8 mouse cellular contexts compared by ENCODE assay signal in the genomic region with DNA sequence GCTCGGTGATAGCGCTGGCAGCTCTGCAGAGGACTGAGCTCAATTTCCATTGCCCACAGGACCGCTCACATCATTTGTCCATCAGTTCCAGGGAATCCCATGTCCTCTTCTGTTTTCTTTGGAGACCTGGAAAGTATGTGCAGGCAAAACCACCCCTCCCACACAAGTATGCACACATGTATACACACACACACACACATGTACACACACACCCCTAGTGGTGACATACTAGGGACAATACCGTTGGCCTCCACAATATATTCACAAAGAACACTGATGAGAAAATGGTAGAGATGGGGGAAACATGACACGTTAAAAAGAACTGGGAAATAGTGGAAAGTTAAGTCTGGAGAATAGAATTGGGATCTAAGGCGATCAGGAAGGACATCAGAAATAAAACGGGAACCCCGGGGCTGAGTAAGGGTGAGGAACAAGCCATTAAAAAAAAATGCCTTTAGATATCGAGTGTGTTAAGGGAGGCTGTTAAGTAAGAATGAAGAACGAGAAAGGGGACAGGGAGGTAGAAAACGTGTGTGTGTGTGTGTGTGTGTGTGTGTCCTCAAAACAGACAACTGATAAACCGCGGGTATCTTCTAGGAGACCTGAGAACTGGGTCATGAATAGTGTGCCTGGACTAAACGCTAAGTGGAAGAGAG. TPM values are rescaled to one million over a fixed set of nuclear protein-coding genes. Genes with fewer than 3 reads are reported as not detected.
A peak's percentile ranks its signal among the peaks of the same experiment; 100 is the strongest.
DNase-seq lines count a peak whose midpoint lies in the region; ATAC-seq and TF ChIP-seq lines count a peak whose summit lies in the region.

No protein-coding gene starts in this region.

- no peak overlapping the region; the same call in 1 of the 2 replicates for H3K4me3 ChIP-seq in heart, adult 2 months
- peak overlapping the region; percentile 86 for H3K4me3 ChIP-seq in heart, postnatal 0 days (ENCODE audit: low read depth, low read length)
- H3K4me3 ChIP-seq in thymus, adult 2 months (ENCODE audit: control insufficient read depth, insufficient read depth, low read length): no peak overlapping the region

- no peak for TF ChIP-seq EP300 in heart, adult 2 months (IDR thresholded peaks at IDR 0.05; ENCODE audit: insufficient read depth, low read depth, low read length)
- no peak for TF ChIP-seq EP300 in heart, postnatal 0 days (IDR thresholded peaks at IDR 0.05; ENCODE audit: low read depth)

- intact Hi-C loops in heart, adult 2 months (cut with DNase I): loop anchor here (2.0 kb wide), 2 partner anchors 33 to 37 kb away; a partner anchor contains a TSS

- H3K9ac ChIP-seq in heart, adult 2 months (ENCODE audit: low read depth, low read length): no peak overlapping the region
- no peak overlapping the region for H3K9ac ChIP-seq in heart, postnatal 0 days (replicated peaks; ENCODE audit: low read depth, low read length)

- no peak for TF ChIP-seq POLR2A in heart, adult 2 months (IDR thresholded peaks at IDR 0.05; ENCODE audit: insufficient read depth, low read depth, low read length)
- TF ChIP-seq POLR2A in thymus, adult 2 months (IDR thresholded peaks at IDR 0.05; ENCODE audit: control insufficient read depth, extremely low read depth, insufficient read depth, low read length, poor library complexity): no peak

- no peaks in the 10 kb centered on the region for H3K9me3 ChIP-seq in heart, postnatal 0 days (replicated peaks; ENCODE audit: control insufficient read depth, low read length)

- H3K79me2 ChIP-seq in heart, adult 2 months (replicated peaks; ENCODE audit: control insufficient read depth, insufficient read depth, low read length): no peaks in the 10 kb centered on the region

- ATAC-seq in heart, postnatal 0 days (ENCODE audit: insufficient read depth, low read depth): no peak
- ATAC-seq in megakaryocyte progenitor cell, adult 5-6 weeks (replicated peaks; ENCODE audit: poor library complexity): peak; percentile 23; the same call in 1 of the 2 replicates

- peak overlapping the region; percentile 84 for H3K27ac ChIP-seq in heart, adult 2 months
- peak overlapping the region; percentile 93 for H3K27ac ChIP-seq in heart, postnatal 0 days (ENCODE audit: low read depth)
- no peak overlapping the region for H3K27ac ChIP-seq in thymus, adult 2 months (ENCODE audit: control insufficient read depth, insufficient read depth, low read length)

- peak overlapping the region; percentile 83 for H3K4me2 ChIP-seq in heart, postnatal 0 days (ENCODE audit: low read depth, low read length)

- peak; percentile 45 for TF ChIP-seq CTCF in heart, adult 2 months (IDR thresholded peaks at IDR 0.05)
- TF ChIP-seq CTCF in heart, postnatal 0 days (IDR thresholded peaks at IDR 0.05; ENCODE audit: low read depth): 0 out of 2 replicates have a peak, but pooled peaks have one; percentile 17
- TF ChIP-seq CTCF in thymus, adult 2 months (IDR thresholded peaks at IDR 0.05; ENCODE audit: borderline replicate concordance, control insufficient read depth, extremely low read depth, insufficient read depth, low read length, poor library complexity): no peak

- DNase-seq in heart, adult 2 months: no peak
- DNase-seq in heart, adult 9 months (ENCODE audit: low spot score in 2 of 2): no peak
- peak; percentile 31 for DNase-seq in CD4-positive helper T cell, adult 2 months (ENCODE audit: low read depth, low spot score)
- DNase-seq in heart, postnatal 0 days (ENCODE audit: low spot score): peak; percentile 10
- DNase-seq in thymus, adult 2 months: no peak
- no peak for DNase-seq in spleen, postnatal 36 days (ENCODE audit: low spot score in 2 of 2)
- DNase-seq in cerebellum, adult 11 months: no peak

- WGBS in heart, adult 2 months: 25% methylated on average over 14 of the region's 14 CpGs
- WGBS in heart, postnatal 0 days: 36% methylated on average over 14 of the region's 14 CpGs
- 54% methylated on average over 14 of the region's 14 CpGs for WGBS in thymus, adult 2 months

- H3K4me1 ChIP-seq in heart, adult 2 months (ENCODE audit: control insufficient read depth, insufficient read depth, low read length): peaks cover 10% of the 10 kb centered on the region
- H3K4me1 ChIP-seq in heart, postnatal 0 days (ENCODE audit: control insufficient read depth, insufficient read depth): peaks cover 36% of the 10 kb centered on the region
- H3K4me1 ChIP-seq in thymus, adult 2 months (replicated peaks; ENCODE audit: control insufficient read depth, insufficient read depth, low read length): peaks cover 31% of the 10 kb centered on the region

- no peaks in the 10 kb centered on the region for H3K27me3 ChIP-seq in heart, adult 2 months (ENCODE audit: control insufficient read depth, insufficient read depth, low read length)
- H3K27me3 ChIP-seq in heart, postnatal 0 days (ENCODE audit: control insufficient read depth, insufficient read depth, low read length): no peaks in the 10 kb centered on the region
- no peaks in the 10 kb centered on the region for H3K27me3 ChIP-seq in thymus, adult 2 months (ENCODE audit: control insufficient read depth, insufficient read depth, low read length)

- peaks cover 6% of the 10 kb centered on the region for H3K36me3 ChIP-seq in heart, adult 2 months (ENCODE audit: control insufficient read depth, insufficient read depth, low read length)
- H3K36me3 ChIP-seq in heart, postnatal 0 days (replicated peaks; ENCODE audit: control insufficient read depth, insufficient read depth, low read length): peaks cover 14% of the 10 kb centered on the region; the same call in 1 of the 2 replicates
- H3K36me3 ChIP-seq in thymus, adult 2 months (ENCODE audit: control insufficient read depth, insufficient read depth, low read length): no peaks in the 10 kb centered on the region

RNA-seq across cellular contexts. Expression of a gene that starts 1.3 kb away (rescaled TPM):
- total RNA-seq in heart, adult 2 months (2021): 100 to 1,000 TPM in 1 of 2 experiments, 10 to 100 TPM in 1; 91.4 to 101 TPM
- polyA plus RNA-seq in heart, adult 2 months (2012; rRNA removed): 130 and 197 TPM in 2 replicates
- 137 and 139 TPM in 2 replicates for total RNA-seq in heart, postnatal 0 days (2014; rRNA removed; ENCODE audit: low replicate concordance)
- polyA plus RNA-seq in heart, postnatal 0 days (2015; fragmentation: Nextera tagmentation; extraction: Ambion mirVana): 77.4 and 83.2 TPM in 2 replicates
- 8.6 and 8.7 TPM in 2 replicates for total RNA-seq in megakaryocyte progenitor cell, adult 5-6 weeks (2015)
- 11.3 and 27.1 TPM in 2 replicates for total RNA-seq in megakaryocyte progenitor cell, adult 5-6 weeks (2017)
- 91.8 and 120 TPM in 2 replicates for polyA plus RNA-seq in thymus, adult 2 months (2012; rRNA removed)

RNA-seq across cellular contexts. Expression of a gene that starts 33.1 kb away (rescaled TPM):
- 1 to 10 TPM; 1.7 to 4.3 TPM for total RNA-seq in heart, adult 2 months (2021)
- 3.7 and 5.8 TPM in 2 replicates for polyA plus RNA-seq in heart, adult 2 months (2012; rRNA removed)
- 19.8 and 36.3 TPM in 2 replicates for total RNA-seq in heart, postnatal 0 days (2014; rRNA removed; ENCODE audit: low replicate concordance)
- polyA plus RNA-seq in heart, postnatal 0 days (2015; fragmentation: Nextera tagmentation; extraction: Ambion mirVana): 19.2 and 19.4 TPM in 2 replicates
- 53.9 and 61.7 TPM in 2 replicates for total RNA-seq in megakaryocyte progenitor cell, adult 5-6 weeks (2015)
- 53.1 and 60.4 TPM in 2 replicates for total RNA-seq in megakaryocyte progenitor cell, adult 5-6 weeks (2017)
- polyA plus RNA-seq in thymus, adult 2 months (2012; rRNA removed): 63.7 and 65.4 TPM in 2 replicates

RNA-seq across cellular contexts. Expression of a gene that starts 36.9 kb away (rescaled TPM):
- 1 to 10 TPM; 7.0 to 8.9 TPM for total RNA-seq in heart, adult 2 months (2021)
- polyA plus RNA-seq in heart, adult 2 months (2012; rRNA removed): 7.4 and 8.8 TPM in 2 replicates
- 11.6 and 13.1 TPM in 2 replicates for total RNA-seq in heart, postnatal 0 days (2014; rRNA removed; ENCODE audit: low replicate concordance)
- 7.0 and 7.2 TPM in 2 replicates for polyA plus RNA-seq in heart, postnatal 0 days (2015; fragmentation: Nextera tagmentation; extraction: Ambion mirVana)
- total RNA-seq in megakaryocyte progenitor cell, adult 5-6 weeks (2015): 0.49 and 1.7 TPM in 2 replicates
- total RNA-seq in megakaryocyte progenitor cell, adult 5-6 weeks (2017): 0.83 and 2.4 TPM in 2 replicates
- polyA plus RNA-seq in thymus, adult 2 months (2012; rRNA removed): 7.3 and 11.5 TPM in 2 replicates

RNA-seq across cellular contexts. Expression of a gene that starts 58.0 kb away (rescaled TPM):
- total RNA-seq in heart, adult 2 months (2021): under 1 TPM in 1 of 2 experiments, not detected in 1; 0.05 TPM
- polyA plus RNA-seq in heart, adult 2 months (2012; rRNA removed): 0.02 TPM in 1 of 2 replicates, not detected in the other
- total RNA-seq in heart, postnatal 0 days (2014; rRNA removed; ENCODE audit: low replicate concordance): under 0.01 TPM in 1 of 2 replicates, not detected in the other
- polyA plus RNA-seq in heart, postnatal 0 days (2015; fragmentation: Nextera tagmentation; extraction: Ambion mirVana): 0.01 TPM in 1 of 2 replicates, not detected in the other
- total RNA-seq in megakaryocyte progenitor cell, adult 5-6 weeks (2015): 0.25 and 0.27 TPM in 2 replicates
- 0.03 and 0.17 TPM in 2 replicates for total RNA-seq in megakaryocyte progenitor cell, adult 5-6 weeks (2017)
- polyA plus RNA-seq in thymus, adult 2 months (2012; rRNA removed): 0.54 and 0.84 TPM in 2 replicates

Comparison
In these comparisons a context has a peak if more than half of its experiments do, and no peak if none do; other contexts are left out.
1. DNase-seq: peak in CD4-positive helper T cell, adult 2 months (single experiment) and heart, postnatal 0 days (single experiment); none in heart, adult 2 months (0 of 2), heart, adult 9 months (0 of 2), thymus, adult 2 months (single experiment), spleen, postnatal 36 days (0 of 2) and cerebellum, adult 11 months (single experiment).